Mouse (Mus musculus) NIH3T3 (cell line): Measurements from ENCODE around the gene Srsf3.
A peak's percentile ranks its signal among the peaks of the same experiment; 100 is the strongest.
"Not testable (repeated sequence)": the region's sequence is repeated elsewhere in the genome, so short reads cannot be mapped to it uniquely, and the experiment has no call there.

Experiments used
- DNase-seq: peaks from one replicate; pipeline ENCODE4 v3.0.0-alpha.2; 2012; ENCODE audit warnings: low read depth

The Srsf3 gene

DNA sequence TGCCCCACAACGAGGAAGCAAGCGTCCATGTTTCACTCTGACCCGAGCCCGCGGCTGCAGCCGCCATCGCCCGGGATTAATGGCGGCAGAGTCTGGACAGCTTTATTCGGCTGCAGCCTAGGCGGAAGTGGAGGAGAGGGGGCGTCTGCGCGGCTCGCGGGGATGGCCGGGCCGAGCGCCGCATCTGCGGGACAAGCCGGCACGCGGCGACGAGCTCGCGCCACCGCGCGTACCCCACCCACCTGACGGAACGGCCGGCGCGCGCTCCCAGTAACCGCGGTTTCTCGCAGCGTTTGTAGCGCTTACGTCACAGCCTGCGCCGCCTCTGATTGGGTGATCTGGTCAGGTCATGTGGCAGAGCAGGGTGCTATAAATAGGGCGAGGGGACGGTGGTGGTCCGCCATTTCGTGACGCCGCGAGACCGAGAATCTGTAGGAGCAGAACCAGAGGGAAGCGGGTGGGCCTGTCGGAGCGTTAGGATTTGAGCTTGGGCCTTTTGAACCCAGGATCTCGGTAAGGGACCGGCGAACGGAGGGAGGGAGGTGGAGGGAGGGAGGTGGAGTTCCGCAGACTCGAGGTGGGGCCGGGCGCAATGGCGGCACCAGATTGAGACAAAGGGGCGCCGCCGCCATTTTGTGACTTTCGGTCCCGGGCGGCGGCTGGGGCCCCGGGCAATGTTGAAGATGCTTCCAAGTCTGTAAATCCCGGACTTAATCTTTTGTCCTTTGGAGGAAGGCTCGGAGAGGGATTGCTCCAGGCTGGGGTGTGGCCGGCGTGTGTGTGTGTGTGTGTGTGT is at the start of gene Srsf3:
Gene Srsf3 (plus strand): TSS at position 355 of the 796 bp plus-strand sequence.
- DNase-seq: peak; percentile 99

DNA sequence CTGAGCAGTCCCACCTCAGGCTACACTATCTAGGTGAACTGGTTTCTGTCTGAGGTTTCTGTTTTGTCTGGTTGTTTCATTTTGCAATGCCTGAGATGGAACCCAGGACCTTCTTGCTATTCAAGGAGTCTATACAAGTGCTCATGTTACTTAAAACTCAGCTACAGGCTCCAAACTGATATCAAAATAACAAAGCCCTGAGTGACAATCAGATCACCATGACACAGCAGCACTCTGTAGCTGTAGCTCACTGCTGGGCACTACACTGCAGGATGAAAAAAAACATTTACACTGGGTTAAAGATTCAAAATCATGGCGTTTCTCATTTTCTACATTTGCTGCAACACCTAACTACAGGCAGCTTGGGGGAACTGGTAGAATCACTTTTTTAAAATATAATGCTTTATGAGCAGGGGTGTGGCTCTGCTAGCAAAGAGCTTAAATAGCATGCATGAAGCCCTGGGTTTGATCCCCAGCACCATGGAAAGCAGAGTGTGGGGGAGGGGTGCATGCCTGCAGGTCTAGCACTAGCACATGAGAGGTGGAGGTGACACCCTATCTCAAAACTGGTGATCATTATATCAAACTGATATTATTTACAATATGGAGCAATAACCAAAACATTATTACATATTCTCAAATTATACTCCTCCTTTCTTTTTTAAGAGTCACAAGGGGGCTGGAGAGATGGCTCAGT is 47.6 kb upstream of the Srsf3 start:
- no peak for DNase-seq

DNA sequence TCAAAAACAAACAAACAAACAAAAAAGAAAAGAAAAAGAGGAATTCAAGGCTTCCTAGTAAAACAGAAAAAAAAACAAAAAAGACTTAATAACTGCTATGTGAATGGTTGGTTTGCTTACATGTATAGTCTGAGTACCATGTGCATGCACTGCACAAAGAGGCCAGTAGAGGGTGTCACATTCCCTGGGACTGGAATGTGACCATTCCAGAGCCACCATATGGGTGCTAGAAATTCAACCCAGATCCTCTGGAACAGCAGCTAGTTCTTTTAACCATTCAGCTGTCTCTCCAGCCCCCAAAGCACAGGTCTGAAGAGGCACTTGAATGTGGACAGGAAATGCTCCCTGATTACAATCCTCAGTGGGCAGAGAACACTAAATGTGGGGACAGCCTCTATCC is 45.6 kb upstream of the Srsf3 start:
- peak; percentile 50 for DNase-seq

DNA sequence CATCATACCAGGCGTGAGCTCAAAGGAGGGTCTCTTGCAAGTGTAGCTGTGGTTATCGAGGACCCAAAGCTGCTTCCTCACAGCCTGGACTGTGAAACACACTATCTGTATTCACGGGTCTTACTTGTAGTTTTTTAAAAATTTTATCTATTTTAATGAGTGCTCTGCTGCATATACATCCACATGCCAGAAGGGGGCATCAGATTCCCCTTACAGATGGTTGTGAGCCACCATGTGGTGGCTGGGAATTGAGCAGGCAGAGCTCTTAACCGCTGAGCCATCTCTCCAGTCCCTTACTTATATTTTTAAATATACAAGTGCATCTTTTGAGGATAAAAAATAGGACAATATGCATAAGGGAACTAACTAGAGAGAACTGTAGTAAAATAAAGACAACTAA is 44.7 kb upstream of the Srsf3 start:
- peak; percentile 72 for DNase-seq

DNA sequence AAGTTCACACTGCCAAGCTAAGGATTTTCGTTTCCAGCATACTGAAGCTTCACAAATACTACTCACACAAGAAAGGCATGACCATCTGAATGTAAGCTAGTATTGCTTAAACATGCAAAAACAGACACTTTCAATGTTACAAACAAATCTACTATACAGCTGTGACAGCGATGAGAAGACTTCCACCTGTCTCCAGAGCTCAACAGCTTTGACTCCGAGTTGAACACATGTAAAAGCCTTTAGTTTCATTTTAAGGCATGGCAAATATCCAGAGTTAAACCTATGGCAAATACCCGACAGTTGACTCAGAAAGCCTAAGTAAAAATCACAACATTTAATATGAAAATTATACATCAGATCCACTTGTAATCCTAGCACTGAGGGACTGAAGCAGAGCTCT is 44.1 kb upstream of the Srsf3 start:
- DNase-seq: peak; percentile 50

DNA sequence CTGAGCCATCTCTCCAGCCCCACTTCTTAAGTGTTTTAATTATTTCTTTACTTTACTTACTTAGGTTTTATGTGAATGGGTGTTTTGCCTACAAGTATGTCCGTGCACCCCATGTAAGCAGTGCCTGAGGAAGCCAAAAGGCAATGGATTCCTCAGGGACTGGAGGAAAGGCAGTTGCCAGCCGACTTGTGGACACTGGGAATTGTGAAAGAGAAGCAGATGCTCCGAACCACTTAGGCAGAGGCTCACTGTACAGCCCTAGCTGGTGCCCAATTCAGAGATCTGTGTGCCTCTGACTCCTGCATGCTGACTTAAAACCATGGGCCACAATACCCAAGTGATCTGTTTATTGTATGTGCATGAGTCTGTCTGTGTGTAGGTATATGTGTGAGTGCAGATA is 43.4 kb upstream of the Srsf3 start:
- no peak for DNase-seq

DNA sequence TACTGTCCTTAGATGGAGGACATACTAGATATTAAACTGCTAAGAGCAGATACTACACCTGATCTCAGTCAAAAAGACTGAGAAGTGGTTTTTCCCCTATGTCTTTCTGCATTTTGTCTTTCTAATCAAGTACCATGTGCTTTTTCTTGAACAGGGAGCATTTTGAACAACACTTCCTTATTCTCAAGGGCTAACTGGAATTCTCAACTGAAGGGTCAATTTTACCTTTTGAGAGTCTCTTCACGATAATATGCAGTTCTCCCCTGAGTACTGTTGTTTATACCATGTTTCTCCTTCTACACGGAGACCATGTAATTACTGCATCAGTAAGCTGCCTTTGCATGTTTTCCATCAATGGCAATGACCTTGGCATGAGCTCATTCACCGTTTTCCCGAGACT is 42.4 kb upstream of the Srsf3 start:
- no peak for DNase-seq

DNA sequence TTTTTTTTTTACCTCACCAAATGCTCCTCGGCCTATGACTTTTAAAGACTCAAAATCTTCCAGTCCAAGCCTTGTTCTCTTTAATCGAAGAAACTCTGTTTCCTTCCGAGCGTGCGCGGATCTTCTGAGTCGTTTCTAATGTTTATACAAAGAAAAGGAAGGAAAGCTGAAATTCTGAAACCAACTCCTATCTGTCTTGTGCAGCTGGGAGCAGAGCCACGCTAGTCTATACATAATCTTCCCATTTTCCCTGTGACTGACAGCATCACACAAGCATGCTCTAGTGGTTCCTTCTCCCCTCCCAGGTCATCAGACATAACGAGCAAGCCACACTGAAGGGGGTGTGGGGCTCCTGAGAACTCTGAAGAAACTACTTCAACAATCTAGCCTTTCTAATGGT is 41.1 kb upstream of the Srsf3 start:
- DNase-seq: peak; percentile 32

DNA sequence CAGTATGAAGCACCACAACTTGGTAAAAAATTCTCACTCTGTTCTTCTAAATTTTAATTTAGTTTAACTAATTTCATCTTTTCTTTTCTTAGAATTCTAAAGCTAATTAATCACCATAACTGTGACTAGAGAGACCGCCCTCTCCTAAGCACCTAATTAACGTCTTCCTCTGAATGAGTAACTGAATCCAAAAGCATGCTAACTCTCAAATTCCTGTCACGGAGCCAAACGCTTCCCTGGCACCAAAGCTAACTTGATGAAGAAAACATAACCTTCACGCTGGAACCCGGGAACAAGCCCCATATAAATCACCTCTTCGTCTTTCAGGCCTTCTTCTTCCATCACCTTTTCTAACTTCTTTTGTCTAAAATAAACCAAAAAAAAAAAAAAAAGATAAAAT is 40.3 kb upstream of the Srsf3 start:
- no peak for DNase-seq

DNA sequence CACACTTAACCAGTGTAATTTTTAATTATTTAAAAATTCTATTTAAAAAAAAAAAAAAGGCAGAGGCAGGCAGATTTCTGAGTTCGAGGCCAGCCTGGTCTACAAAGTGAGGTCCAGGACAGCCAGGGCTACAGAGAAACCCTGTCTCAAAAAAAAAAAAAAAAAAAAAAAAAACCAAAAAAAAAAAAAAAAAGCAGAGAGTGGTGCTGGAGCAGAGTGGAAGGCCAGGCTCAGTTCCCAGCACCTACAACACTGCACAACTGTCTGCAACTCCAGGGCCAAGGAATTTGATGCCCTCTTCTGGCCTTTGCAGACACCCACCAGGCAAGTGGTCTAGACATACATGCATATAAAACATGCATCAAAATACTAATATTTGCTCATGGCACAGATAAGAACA is 39.4 kb upstream of the Srsf3 start:
- DNase-seq: not testable (repeated sequence)

DNA sequence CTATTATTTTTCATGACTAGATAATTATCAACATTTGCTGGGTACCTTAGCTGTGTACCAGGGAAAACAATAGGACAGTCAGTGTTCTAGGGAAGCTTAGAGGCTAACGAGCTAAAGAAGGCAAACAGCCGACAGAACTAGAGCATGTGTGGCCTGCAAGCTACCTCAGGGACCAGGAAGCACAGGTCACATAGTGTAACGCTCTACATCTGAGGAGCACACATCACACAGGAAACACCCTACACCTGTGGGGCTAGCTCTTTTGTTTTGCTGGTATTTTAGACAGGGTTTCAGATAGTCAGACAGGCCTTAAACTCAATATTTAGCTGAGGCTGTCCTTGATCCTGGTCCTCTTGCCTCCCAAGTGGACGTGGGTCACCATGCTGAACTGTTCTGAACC is 37.8 kb upstream of the Srsf3 start:
- no peak for DNase-seq

DNA sequence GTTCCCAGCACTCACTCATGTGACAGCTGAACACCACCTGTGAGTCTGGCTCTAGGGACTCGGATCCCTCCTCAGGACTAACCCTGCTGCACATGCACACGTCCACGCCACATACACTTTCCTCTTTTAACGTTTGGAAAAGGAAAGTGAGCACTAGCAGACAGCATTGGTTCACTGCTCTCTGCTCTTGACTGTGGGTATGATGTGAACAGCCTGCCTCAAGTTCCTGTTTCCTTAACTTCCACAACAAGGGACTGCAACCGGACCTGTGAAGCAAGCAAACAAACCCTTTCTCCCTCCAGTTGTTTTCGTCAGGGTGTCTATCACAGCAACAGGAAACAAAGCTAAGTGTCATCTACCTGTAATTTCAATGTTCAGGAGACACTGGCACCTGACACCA is 32.0 kb upstream of the Srsf3 start:
- DNase-seq: no peak

DNA sequence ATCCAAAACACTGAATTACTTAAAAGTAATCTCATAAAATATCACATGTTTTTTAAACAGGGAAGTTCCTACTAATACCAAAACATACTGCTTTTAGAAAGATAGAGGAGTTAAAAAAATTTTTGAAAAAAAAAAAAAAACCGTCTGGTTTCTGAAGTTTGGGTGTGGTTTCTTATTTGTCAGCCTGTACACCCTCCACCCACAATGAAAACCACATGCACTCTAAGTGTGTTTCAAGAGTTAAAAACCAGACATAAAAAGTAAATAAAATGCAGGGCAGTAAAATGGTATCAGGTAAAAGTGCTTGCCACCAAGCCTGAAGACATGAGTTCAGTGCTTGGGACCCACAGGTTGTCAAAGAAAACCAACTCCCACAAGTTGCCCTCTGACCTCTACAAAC is 28.7 kb upstream of the Srsf3 start:
- no peak for DNase-seq

DNA sequence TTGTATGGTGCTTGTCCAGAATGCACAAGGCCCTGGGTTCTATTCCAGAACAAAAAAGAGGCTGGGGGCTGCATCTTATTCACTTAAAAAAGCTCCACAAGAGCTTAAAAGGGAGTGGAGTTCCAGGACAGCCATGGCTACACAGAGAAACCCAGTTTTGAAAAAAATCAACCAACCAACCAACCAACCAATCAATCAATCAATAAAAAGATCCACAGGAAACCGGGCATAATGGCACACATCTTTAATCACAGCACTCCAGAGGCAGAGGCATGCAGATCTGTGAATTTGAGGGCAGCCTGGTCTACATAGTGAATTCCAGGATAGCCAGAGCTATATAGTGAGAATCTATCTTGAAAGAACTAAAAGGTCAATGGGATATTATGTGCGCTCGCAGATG is 27.4 kb upstream of the Srsf3 start:
- no peak for DNase-seq

DNA sequence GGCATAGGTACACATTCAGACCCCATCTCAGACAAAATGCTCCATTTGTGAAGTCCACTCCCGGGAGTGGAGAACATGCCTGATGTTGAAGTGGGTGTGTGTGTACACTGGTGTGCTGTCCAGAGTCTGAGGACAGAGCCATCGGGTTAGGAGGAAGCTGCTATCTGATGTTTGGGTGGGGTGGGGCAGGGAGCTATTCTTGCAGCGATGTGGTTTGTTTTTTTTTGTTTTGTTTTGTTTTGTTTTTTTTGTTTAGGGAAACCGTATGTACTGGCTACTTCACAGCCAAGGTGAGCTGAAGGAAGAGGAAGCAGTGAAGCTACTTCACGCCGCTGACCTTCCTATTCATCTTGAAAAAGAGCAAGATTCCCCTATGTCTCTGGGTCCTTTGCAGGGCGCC is 25.6 kb upstream of the Srsf3 start:
- no peak for DNase-seq

DNA sequence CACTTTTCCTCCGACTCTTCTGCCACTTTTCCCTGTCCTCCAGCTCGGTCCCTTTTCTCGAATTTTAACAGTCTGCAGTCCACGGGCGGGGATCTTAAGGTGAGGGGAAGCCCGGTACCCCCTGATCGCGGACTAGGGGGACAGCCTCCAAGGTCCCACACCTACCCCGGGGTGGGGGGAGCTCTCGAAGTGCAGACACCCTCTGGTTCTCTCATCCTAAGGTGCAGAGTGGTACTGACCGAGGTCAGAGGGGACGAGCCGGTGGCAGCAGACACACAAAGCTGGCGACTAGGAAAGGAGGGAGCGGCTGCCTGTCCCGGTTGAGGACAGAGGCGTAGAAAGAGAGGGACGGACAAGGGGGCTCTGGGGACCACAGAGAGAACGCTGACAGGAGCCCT is 25.2 kb upstream of the Srsf3 start:
- DNase-seq: no peak

DNA sequence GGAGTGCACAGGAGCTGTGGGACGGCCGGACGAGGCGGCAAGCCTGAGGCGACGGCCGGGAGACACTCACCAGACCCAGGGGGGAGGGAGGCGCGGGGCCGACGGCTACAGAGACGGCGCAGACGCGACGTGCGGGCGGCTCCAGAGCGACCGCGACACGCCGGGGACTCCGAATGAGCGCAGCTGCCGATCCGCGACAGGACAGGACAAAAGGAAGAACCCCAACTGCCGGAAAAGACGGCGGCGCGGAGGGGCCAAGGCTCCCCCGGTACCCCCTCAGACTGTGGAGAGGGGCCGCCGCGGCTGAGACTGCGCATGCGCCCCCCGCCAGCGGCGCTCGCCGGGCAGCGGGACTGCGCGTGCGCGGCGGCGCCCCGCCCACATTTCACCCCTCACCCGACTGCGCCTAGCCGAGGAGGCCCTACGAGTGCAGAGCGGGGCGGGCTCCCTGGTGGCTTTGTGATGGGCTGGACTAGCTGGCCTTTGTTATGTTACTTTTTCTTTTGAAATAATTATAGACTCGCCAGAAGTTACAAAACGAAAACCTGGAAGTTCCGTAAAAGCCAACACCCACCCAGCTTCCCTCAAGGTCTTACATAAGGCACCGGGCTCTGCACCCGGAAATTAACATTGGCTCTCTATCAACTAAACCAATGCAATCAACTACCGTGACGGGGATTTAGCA is 24.6 kb upstream of the Srsf3 start, which contains the start of gene Stk38:
Gene Stk38 (minus strand): TSS at position 355 of the 685 bp plus-strand sequence.
- DNase-seq: peak; percentile 92

DNA sequence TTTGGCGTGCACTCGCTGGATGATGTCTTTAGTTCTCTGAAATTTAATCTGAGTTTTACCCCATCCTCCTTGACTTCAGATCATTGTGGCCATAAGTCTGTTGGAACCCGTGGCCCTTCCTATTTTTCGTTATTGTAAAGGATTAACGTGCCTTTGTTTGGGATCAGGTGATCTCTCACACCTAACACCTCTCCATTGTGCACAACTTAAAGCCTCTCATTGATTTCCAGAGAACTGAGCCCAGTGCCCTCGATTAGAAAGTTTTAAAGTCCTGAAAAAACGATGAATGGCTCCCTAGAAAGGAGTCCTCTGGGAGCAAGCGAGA is 24.1 kb upstream of the Srsf3 start:
- DNase-seq: no peak

DNA sequence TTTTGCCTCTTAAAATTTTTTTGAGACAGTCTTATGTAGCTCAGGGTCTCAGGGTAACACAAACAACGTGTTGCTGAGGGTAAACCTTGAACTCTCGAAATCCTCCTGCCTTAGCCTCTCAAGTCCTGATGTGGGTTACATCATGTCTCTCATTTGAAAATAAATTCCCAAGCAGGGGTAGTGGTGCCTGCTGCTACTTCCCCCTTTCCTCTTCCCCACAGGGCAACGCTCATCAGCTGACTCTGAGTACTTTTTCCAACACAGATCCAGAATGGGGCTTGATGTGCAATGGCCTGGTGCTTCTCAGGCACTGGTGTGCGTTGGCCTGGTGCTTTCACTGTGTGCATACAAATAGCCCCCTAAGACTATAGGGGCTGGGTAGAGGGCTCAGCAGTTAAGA is 23.2 kb upstream of the Srsf3 start:
- DNase-seq: no peak

DNA sequence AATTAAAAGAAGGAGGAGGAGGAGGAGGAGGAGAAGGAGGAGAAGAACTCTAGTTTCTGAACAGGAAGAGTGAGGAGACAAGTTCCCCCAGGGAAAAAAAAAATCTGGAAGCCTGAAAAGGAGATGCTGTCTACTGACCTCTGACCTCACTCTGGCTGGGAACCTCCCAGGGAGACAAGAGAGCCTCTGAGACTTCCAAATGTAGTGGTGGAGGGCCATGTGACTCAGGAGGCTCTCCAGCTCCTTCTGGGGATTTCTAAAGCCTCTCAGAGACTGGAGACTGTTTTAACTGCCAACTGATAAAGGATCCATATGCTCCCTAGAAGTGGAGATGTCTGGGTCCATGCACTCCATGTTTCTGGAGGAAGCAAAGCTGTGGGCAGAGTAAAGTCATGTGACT is 18.2 kb upstream of the Srsf3 start:
- peak; percentile 77 for DNase-seq

DNA sequence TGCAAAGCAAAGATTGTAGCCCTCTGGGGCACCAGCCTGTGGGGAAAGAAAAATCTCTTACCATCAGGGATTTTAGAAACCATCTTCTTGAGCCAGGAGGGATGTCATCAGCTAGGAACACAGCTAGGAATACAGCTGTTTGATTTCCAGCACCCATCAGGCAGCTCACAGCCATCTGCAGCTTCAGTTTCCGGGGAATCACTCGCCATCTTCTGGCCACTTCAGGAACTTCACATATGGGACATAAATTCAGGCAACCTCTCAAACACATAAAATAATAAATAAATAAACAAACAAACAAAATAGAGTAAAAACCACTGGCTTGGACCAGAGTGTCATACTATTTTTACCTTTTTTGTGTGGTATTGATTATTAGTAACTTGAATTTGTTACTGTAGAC is 16.8 kb upstream of the Srsf3 start:
- peak; percentile 69 for DNase-seq

DNA sequence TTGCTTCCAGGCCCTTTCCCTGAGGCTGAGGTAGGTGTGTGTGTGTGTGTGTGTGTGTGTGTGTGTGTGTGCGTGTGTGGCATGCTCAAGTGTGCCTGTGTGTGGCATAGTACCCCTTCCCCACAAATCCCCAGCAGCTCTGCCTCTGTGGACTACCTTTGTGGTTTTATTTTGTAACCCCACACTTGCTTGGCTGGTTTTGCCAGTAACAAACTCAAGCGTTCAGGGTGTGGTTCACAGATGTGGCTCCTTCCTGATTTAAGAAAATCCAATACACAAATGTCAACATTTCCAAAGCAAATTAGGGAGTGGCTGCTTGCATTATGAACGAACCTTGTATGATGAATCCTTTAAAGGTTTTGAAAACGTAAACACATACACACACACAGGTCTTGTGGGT is 15.7 kb upstream of the Srsf3 start:
- no peak for DNase-seq

DNA sequence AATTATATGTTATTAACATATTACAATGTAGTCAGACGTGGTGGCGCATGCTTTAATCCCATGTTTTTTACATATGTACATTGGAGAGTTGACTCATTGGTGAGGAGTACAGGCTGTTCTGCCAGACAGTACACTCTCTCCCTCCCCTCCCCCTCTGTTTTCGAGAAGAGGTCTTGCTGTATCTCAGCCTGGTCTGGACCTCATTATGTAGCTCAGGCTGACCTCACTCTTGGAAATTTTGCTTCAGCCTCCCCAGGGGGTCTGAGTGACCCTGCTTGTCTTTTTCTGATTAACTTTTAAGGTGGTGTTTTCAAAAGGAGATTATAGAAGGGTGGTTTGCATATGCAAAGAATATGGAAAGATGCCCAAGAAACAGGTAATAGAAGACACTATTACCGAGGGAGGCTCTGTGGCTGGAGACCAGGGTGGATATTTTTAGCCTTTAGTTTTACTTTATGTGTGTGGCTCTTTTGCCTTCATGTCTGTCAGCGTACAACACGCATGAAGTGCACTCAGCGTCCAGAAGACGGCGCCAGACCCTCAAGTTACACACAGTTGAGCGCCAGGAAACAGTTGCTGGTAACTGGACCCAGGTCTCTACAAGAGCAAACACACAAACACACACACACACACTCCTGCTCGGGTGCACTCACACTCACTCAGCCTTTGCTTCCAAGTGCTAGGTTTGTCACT is 14.0 kb upstream of the Srsf3 start:
- peak; percentile 95 for DNase-seq
